Mouse (Mus musculus): ENCODE results near the gene 1700016K19Rik. TPM values are rescaled to one million over a fixed set of nuclear protein-coding genes. Genes with fewer than 3 reads are reported as not detected.

1700016K19Rik gene
- not detected in 2 replicates for polyA plus RNA-seq (2012)

GRCm38 (mm10) chr11:75999440-76000155 is at the start of gene 1700016K19Rik:
Gene 1700016K19Rik, plus strand, starts transcription at chr11:75999912.
- no peak for TF ChIP-seq GATA1 (IDR thresholded peaks at IDR 0.05; ENCODE audit: low read length)

GRCm38 (mm10) chr11:75950459-75950858 is 49.3 kb upstream of the 1700016K19Rik start:
- no peak for TF ChIP-seq GATA1 (IDR thresholded peaks at IDR 0.05; ENCODE audit: low read length)

GRCm38 (mm10) chr11:75951895-75952294 is 47.8 kb upstream of the 1700016K19Rik start:
- no peak for TF ChIP-seq GATA1 (IDR thresholded peaks at IDR 0.05; ENCODE audit: low read length)

GRCm38 (mm10) chr11:75954896-75955295 is 44.8 kb upstream of the 1700016K19Rik start:
- TF ChIP-seq GATA1 (IDR thresholded peaks at IDR 0.05; ENCODE audit: low read length), result no peak

- TF ChIP-seq GATA1 (IDR thresholded peaks at IDR 0.05; ENCODE audit: low read length), result no peak
Observed at GRCm38 (mm10) chr11:75956651-75957050, 43.1 kb upstream of the 1700016K19Rik start.

- no peak for TF ChIP-seq GATA1 (IDR thresholded peaks at IDR 0.05; ENCODE audit: low read length)
Observed at GRCm38 (mm10) chr11:75957124-75957832, 42.4 kb upstream of the 1700016K19Rik start.

- no peak for TF ChIP-seq GATA1 (IDR thresholded peaks at IDR 0.05; ENCODE audit: low read length)
Observed at GRCm38 (mm10) chr11:75961782-75962181, 37.9 kb upstream of the 1700016K19Rik start.

GRCm38 (mm10) chr11:75963730-75964475 is 35.8 kb upstream of the 1700016K19Rik start:
- no peak for TF ChIP-seq GATA1 (IDR thresholded peaks at IDR 0.05; ENCODE audit: low read length)

- no peak for TF ChIP-seq GATA1 (IDR thresholded peaks at IDR 0.05; ENCODE audit: low read length)
Observed at GRCm38 (mm10) chr11:75964476-75964730, 35.3 kb upstream of the 1700016K19Rik start.

- no peak for TF ChIP-seq GATA1 (IDR thresholded peaks at IDR 0.05; ENCODE audit: low read length)
Observed at GRCm38 (mm10) chr11:75965674-75966400, 33.9 kb upstream of the 1700016K19Rik start.

- no peak for TF ChIP-seq GATA1 (IDR thresholded peaks at IDR 0.05; ENCODE audit: low read length)
Observed at GRCm38 (mm10) chr11:75966401-75967372, 33.0 kb upstream of the 1700016K19Rik start.

- no peak for TF ChIP-seq GATA1 (IDR thresholded peaks at IDR 0.05; ENCODE audit: low read length)
Observed at GRCm38 (mm10) chr11:75968761-75969160, 31.0 kb upstream of the 1700016K19Rik start.

GRCm38 (mm10) chr11:75970629-75971028 is 29.1 kb upstream of the 1700016K19Rik start:
- no peak for TF ChIP-seq GATA1 (IDR thresholded peaks at IDR 0.05; ENCODE audit: low read length)

GRCm38 (mm10) chr11:75972188-75972587 is 27.5 kb upstream of the 1700016K19Rik start:
- no peak for TF ChIP-seq GATA1 (IDR thresholded peaks at IDR 0.05; ENCODE audit: low read length)
